Mouse (Mus musculus): ENCODE measurements around the gene Kif21b.

DNA sequence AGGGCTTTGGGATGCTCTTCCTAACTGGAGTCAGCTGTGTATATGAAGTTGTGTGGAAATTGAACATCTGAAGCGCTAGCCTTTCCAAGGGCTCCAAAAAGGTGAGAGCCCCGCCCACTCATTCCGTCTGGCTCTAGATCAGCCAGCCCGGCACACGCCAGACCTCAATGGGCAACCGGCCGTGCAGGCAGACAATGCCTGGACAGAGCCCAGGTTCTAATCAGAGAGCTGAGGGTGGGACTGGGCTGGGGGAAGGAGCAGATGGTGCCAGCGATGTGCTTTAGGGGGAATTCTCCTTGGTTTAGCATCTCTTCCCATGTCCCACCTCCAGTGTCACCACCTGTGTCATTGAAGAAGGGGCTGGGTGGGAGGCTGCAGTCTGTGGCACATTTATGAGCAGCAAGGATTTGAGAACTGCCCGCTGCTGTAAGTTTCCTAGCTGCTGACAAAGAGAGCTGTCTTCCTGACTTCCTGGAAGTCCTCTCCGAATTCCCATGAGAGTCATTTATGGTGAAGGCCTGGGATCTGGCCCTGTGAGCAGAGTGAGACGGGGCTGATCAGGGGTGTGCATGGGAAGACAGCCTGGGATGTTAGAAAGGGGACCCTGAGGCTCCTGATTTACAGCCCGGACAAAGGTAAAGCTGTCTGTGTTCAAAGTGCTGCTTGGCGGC lies 2.5 kb downstream of the Kif21b start:
- no peak for TF ChIP-seq HCFC1 (IDR thresholded peaks at IDR 0.05; ENCODE audit: borderline replicate concordance, insufficient read depth, low read length)
- TF ChIP-seq ZNF384 (IDR thresholded peaks at IDR 0.05; ENCODE audit: low read depth, low read length), result no peak
